Mouse (Mus musculus) embryonic facial prominence, embryonic 13.5 days (tissue): ENCODE results near the gene Fam13c. TPM values are rescaled to one million over a fixed set of nuclear protein-coding genes. Genes with fewer than 3 reads are reported as not detected.
A peak's percentile ranks its signal among the peaks of the same experiment; 100 is the strongest.

Experiments used
- ATAC-seq: fragments of 200-750 bp; cut with Nextera tagmentation; 2 replicates; pipeline ENCODE4 v1.8.0; 2017; ENCODE audit warnings: low read depth; ENCODE audit not compliant: insufficient number of reproducible peaks, insufficient read depth, low FRiP score, low TSS enrichment
- H3K27ac ChIP-seq: fragments of 300-500 bp; sonication (generic); 2 replicates; pipeline ENCODE4 v1.5.1; 2015; ENCODE audit warnings: moderate library complexity, mild to moderate bottlenecking, inconsistent platforms
- H3K27me3 ChIP-seq: fragments of 300-500 bp; sonication (generic); 2 replicates; pipeline ENCODE4 v1.6.1; 2015; ENCODE audit warnings: mild to moderate bottlenecking, inconsistent platforms
- H3K36me3 ChIP-seq: fragments of 300-500 bp; sonication (generic); 2 replicates; pipeline ENCODE4 v1.6.1; 2015; ENCODE audit warnings: mild to moderate bottlenecking, inconsistent platforms
- H3K4me1 ChIP-seq: fragments of 300-500 bp; sonication (generic); 2 replicates; pipeline ENCODE4 v1.6.1; 2015; ENCODE audit warnings: inconsistent platforms
- H3K4me2 ChIP-seq: fragments of 300-500 bp; sonication (generic); 2 replicates; pipeline ENCODE4 v1.6.1; 2015; ENCODE audit warnings: moderate library complexity, mild to moderate bottlenecking, inconsistent platforms
- H3K4me3 ChIP-seq: fragments of 300-500 bp; sonication (generic); 2 replicates; pipeline ENCODE4 v1.5.1; 2015; ENCODE audit warnings: mild to moderate bottlenecking, inconsistent platforms
- H3K9ac ChIP-seq: fragments of 300-500 bp; sonication (generic); 2 replicates; pipeline ENCODE4 v1.6.1; 2015; ENCODE audit warnings: mild to moderate bottlenecking, inconsistent platforms
- H3K9me3 ChIP-seq: fragments of 300-500 bp; sonication (generic); 2 replicates; pipeline ENCODE4 v1.6.1; 2016; ENCODE audit warnings: inconsistent platforms
- whole genome bisulfite sequencing: fragments of 180-500 bp; shearing (Covaris S2); methylation state at CpG from one replicate; pipeline ENCODE4 v1.1.7; 2015; ENCODE audit warnings: mixed read lengths; 5-methylcytosine and 5-hydroxymethylcytosine counted together
- polyA plus RNA-seq: library from polyadenylated mRNA; unstranded; fragments of >200 nt; fragmentation: Nextera tagmentation; extraction: Ambion mirVana; gene quantifications from 2 replicates; pipeline ENCODE4 v1.2.1, GENCODE M21; 2015

The Fam13c gene
- 15.0 and 16.1 TPM in 2 replicates for polyA plus RNA-seq

GRCm38 (mm10) chr10:70439676-70440521, at the start of gene Fam13c:
Gene Fam13c, plus strand, starts transcription at chr10:70440481.
- Histone ChIP-seq H3K9ac (peak within 1 kb of the TSS; percentile 81), H3K4me3 (peak within 1 kb of the TSS; percentile 71), H3K4me2 (peak within 1 kb of the TSS; percentile 81), H3K9me3 (no peaks in the 10 kb centered on the region), H3K27ac (peak within 1 kb of the TSS; percentile 89), H3K36me3 (no peaks in the 10 kb centered on the region), H3K4me1 (peaks cover 19% of the 10 kb centered on the region), H3K27me3 (no peaks in the 10 kb centered on the region)
- WGBS = 10% methylated on average over 24 of the region's 24 CpGs
- ATAC-seq = no peak

- Histone ChIP-seq H3K27ac (no peak overlapping the region), H3K4me2 (no peak overlapping the region), H3K27me3 (no peaks in the 10 kb centered on the region), H3K4me1 (no peaks in the 10 kb centered on the region), H3K9ac (no peak overlapping the region), H3K36me3 (no peaks in the 10 kb centered on the region), H3K9me3 (peaks cover 19% of the 10 kb centered on the region), H3K4me3 (no peak overlapping the region)
- no peak for ATAC-seq
- 82% methylated on average over 5 of the region's 5 CpGs for WGBS
These were observed 44.4 kb upstream of the Fam13c start for GRCm38 (mm10) chr10:70395900-70396299.

GRCm38 (mm10) chr10:70398224-70398623, 42.1 kb upstream of the Fam13c start:
- ATAC-seq = no peak
- H3K9ac ChIP-seq = no peak overlapping the region
- 76% methylated on average over 6 of the region's 6 CpGs for WGBS
- H3K27ac ChIP-seq = no peak overlapping the region
- no peaks in the 10 kb centered on the region for H3K4me1 ChIP-seq
- no peak overlapping the region for H3K4me3 ChIP-seq
- no peak overlapping the region for H3K4me2 ChIP-seq
- H3K9me3 ChIP-seq = peaks cover 19% of the 10 kb centered on the region
- no peaks in the 10 kb centered on the region for H3K36me3 ChIP-seq
- no peaks in the 10 kb centered on the region for H3K27me3 ChIP-seq

GRCm38 (mm10) chr10:70402006-70402405, 38.3 kb upstream of the Fam13c start:
- WGBS = 69% methylated on average over 4 of the region's 4 CpGs
- no peak overlapping the region for H3K27ac ChIP-seq

GRCm38 (mm10) chr10:70402711-70403110, 37.6 kb upstream of the Fam13c start:
- H3K4me3 ChIP-seq = no peak overlapping the region

More at GRCm38 (mm10) chr10:70402006-70402405, 38.3 kb upstream of the Fam13c start:
- Histone ChIP-seq H3K36me3 (no peaks in the 10 kb centered on the region), H3K4me2 (no peak overlapping the region), H3K4me3 (no peak overlapping the region), H3K4me1 (no peaks in the 10 kb centered on the region), H3K9ac (no peak overlapping the region), H3K27me3 (no peaks in the 10 kb centered on the region), H3K9me3 (peaks cover 17% of the 10 kb centered on the region)
- ATAC-seq = no peak

GRCm38 (mm10) chr10:70417811-70418486, 22.3 kb upstream of the Fam13c start:
- H3K4me1 ChIP-seq = no peaks in the 10 kb centered on the region
- no peaks in the 10 kb centered on the region for H3K36me3 ChIP-seq
- H3K9me3 ChIP-seq = no peaks in the 10 kb centered on the region
- no peaks in the 10 kb centered on the region for H3K27me3 ChIP-seq
- H3K9ac ChIP-seq = no peak overlapping the region
- ATAC-seq = no peak
- no peak overlapping the region for H3K27ac ChIP-seq
- H3K4me3 ChIP-seq = no peak overlapping the region
- H3K4me2 ChIP-seq = no peak overlapping the region
- 83% methylated on average over 6 of the region's 6 CpGs for WGBS

More at GRCm38 (mm10) chr10:70402711-70403110, 37.6 kb upstream of the Fam13c start:
- Histone ChIP-seq H3K36me3 (no peaks in the 10 kb centered on the region), H3K4me2 (no peak overlapping the region), H3K9me3 (peaks cover 17% of the 10 kb centered on the region; the same call in 1 of the 2 replicates), H3K27me3 (no peaks in the 10 kb centered on the region), H3K4me1 (no peaks in the 10 kb centered on the region), H3K27ac (no peak overlapping the region), H3K9ac (no peak overlapping the region)
- no peak for ATAC-seq
- 83% methylated on average over 4 of the region's 4 CpGs for WGBS

- Histone ChIP-seq H3K9ac (no peak overlapping the region), H3K27ac (no peak overlapping the region), H3K4me1 (no peaks in the 10 kb centered on the region), H3K27me3 (no peaks in the 10 kb centered on the region), H3K4me3 (no peak overlapping the region), H3K36me3 (no peaks in the 10 kb centered on the region), H3K9me3 (no peaks in the 10 kb centered on the region), H3K4me2 (no peak overlapping the region)
- no peak for ATAC-seq
- 71% methylated on average over 15 of the region's 15 CpGs for WGBS
These were observed 20.7 kb upstream of the Fam13c start for GRCm38 (mm10) chr10:70419282-70420264.

- 0 out of 2 replicates have a peak overlapping the region, but pooled peaks have one; percentile 33 for H3K27ac ChIP-seq
These were observed 13.9 kb upstream of the Fam13c start for GRCm38 (mm10) chr10:70426373-70426772.

GRCm38 (mm10) chr10:70428121-70428662, 12.1 kb upstream of the Fam13c start:
- H3K27me3 ChIP-seq = no peaks in the 10 kb centered on the region
- no peak overlapping the region for H3K4me3 ChIP-seq
- no peak overlapping the region for H3K4me2 ChIP-seq
- H3K36me3 ChIP-seq = no peaks in the 10 kb centered on the region
- ATAC-seq = peak; percentile 68; the same call in 1 of the 2 replicates
- no peak overlapping the region for H3K9ac ChIP-seq
- 0 out of 2 replicates have a peak, but pooled peaks cover 2% of the 10 kb centered on the region for H3K9me3 ChIP-seq
- WGBS = 36% methylated on average over 5 of the region's 5 CpGs
- H3K4me1 ChIP-seq = peaks cover 12% of the 10 kb centered on the region
- H3K27ac ChIP-seq = peak overlapping the region; percentile 82

More at GRCm38 (mm10) chr10:70426373-70426772, 13.9 kb upstream of the Fam13c start:
- ATAC-seq = no peak
- Histone ChIP-seq H3K4me1 (peaks cover 12% of the 10 kb centered on the region), H3K4me3 (no peak overlapping the region), H3K9me3 (no peaks in the 10 kb centered on the region), H3K4me2 (no peak overlapping the region), H3K9ac (no peak overlapping the region), H3K27me3 (no peaks in the 10 kb centered on the region), H3K36me3 (no peaks in the 10 kb centered on the region)
- WGBS = 26% methylated on average over 3 of the region's 3 CpGs

GRCm38 (mm10) chr10:70429341-70429740, 10.9 kb upstream of the Fam13c start:
- no peak for ATAC-seq
- Histone ChIP-seq H3K4me3 (no peak overlapping the region), H3K9ac (no peak overlapping the region), H3K4me2 (no peak overlapping the region), H3K4me1 (peaks cover 12% of the 10 kb centered on the region), H3K27ac (no peak overlapping the region), H3K27me3 (no peaks in the 10 kb centered on the region), H3K36me3 (no peaks in the 10 kb centered on the region), H3K9me3 (0 out of 2 replicates have a peak, but pooled peaks cover 2% of the 10 kb centered on the region)
- WGBS = 91% methylated on average over 9 of the region's 9 CpGs
